ENCODE assay signal across 8 mouse cellular contexts in the genomic region with DNA sequence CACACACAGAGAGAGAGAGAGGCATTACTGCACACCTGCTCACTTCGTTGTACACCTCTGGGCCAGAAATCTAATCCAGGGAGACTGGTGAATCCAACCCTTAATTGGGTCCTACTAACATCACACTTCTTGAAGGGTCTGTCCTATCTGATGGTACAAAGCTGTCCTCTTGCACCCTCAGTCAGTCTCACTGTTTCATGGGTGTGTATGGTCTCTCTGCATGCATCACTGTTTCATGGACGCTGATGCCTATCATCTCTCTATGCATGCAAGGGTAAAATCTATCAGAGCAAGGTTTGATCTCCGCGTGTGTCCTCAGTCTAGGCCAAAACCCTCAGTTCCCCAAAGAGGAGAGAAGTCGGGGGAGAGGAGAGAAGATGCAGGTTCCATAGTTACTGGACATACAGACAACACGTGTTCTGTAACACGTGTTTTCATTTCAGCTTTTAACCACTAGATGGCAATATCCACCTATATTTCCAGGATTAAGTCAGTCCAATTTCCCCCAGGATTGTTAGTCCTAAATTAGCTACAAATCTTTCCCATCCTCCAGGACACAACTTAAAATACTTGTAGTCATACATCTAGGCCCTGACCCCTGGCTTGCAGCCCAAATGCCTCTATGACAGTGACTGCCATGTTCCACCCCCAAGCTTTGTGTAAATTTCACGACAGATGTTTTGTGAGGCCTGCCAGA. TPM values are rescaled to one million over a fixed set of nuclear protein-coding genes. Genes with fewer than 3 reads are reported as not detected.
DNase-seq lines count a peak whose midpoint lies in the region; ATAC-seq and TF ChIP-seq lines count a peak whose summit lies in the region.

No protein-coding gene starts in this region.

- H3K9ac ChIP-seq in midbrain, embryonic 11.5 days (ENCODE audit: low read length), result no peak overlapping the region
- no peak overlapping the region for H3K9ac ChIP-seq in stomach, embryonic 16.5 days (ENCODE audit: low read length)

- H3K4me1 ChIP-seq in lung, adult 2 months (ENCODE audit: control insufficient read depth, insufficient read depth, low read length), result no peaks in the 10 kb centered on the region
- no peaks in the 10 kb centered on the region for H3K4me1 ChIP-seq in midbrain, embryonic 11.5 days (ENCODE audit: control insufficient read depth, insufficient read depth, low read length)
- H3K4me1 ChIP-seq in stomach, embryonic 16.5 days (ENCODE audit: control insufficient read depth, insufficient read depth, low read length), result no peaks in the 10 kb centered on the region

- TF ChIP-seq POLR2A in lung, adult 2 months (IDR thresholded peaks at IDR 0.05; ENCODE audit: borderline replicate concordance, extremely low read depth, low read depth, low read length), result no peak

- no peaks in the 10 kb centered on the region for H3K27me3 ChIP-seq in midbrain, embryonic 11.5 days (ENCODE audit: control insufficient read depth, insufficient read depth, low read length)
- H3K27me3 ChIP-seq in stomach, embryonic 16.5 days (ENCODE audit: control insufficient read depth, insufficient read depth, low read length), result no peaks in the 10 kb centered on the region

- no peaks in the 10 kb centered on the region for H3K9me3 ChIP-seq in midbrain, embryonic 11.5 days (ENCODE audit: control insufficient read depth, low read length)
- H3K9me3 ChIP-seq in stomach, embryonic 16.5 days (replicated peaks; ENCODE audit: control insufficient read depth, low read length), result no peaks in the 10 kb centered on the region

- DNase-seq in lung, adult 2 months, result peak; percentile 11
- no peak for DNase-seq in lung, adult 18-20 months
- DNase-seq in cerebellum, adult 18-20 months, result peak; percentile 4 to 7
- peak; percentile 36 to 40 for DNase-seq in heart, adult 9 months (ENCODE audit: low spot score in 2 of 2)
- DNase-seq in kidney, postnatal 4 days, result peak; percentile 73 to 81
- peak; percentile 94 for DNase-seq in midbrain, embryonic 11.5 days (ENCODE audit: low spot score, missing footprints)
- DNase-seq in spleen, postnatal 4 days (ENCODE audit: low spot score in 2 of 2), result no peak

- no peaks in the 10 kb centered on the region for H3K36me3 ChIP-seq in midbrain, embryonic 11.5 days (ENCODE audit: control insufficient read depth, insufficient read depth, low read length)
- no peaks in the 10 kb centered on the region for H3K36me3 ChIP-seq in stomach, embryonic 16.5 days (ENCODE audit: control insufficient read depth, insufficient read depth, low read length)

- no peak overlapping the region for H3K4me3 ChIP-seq in lung, adult 2 months (replicated peaks; ENCODE audit: extremely low read depth, low read depth, low read length)
- no peak overlapping the region for H3K4me3 ChIP-seq in midbrain, embryonic 11.5 days (ENCODE audit: low read depth, low read length)
- H3K4me3 ChIP-seq in stomach, embryonic 16.5 days (replicated peaks; ENCODE audit: low read length), result no peak overlapping the region

- TF ChIP-seq CTCF in lung, adult 2 months (IDR thresholded peaks at IDR 0.05; ENCODE audit: insufficient read depth, low read length), result peak; percentile 13; the same call in 1 of the 2 replicates

- no peak overlapping the region for H3K4me2 ChIP-seq in midbrain, embryonic 11.5 days
- no peak overlapping the region for H3K4me2 ChIP-seq in stomach, embryonic 16.5 days (ENCODE audit: low read depth, low read length)

- no peak overlapping the region for H3K27ac ChIP-seq in midbrain, embryonic 11.5 days (ENCODE audit: low read depth, low read length)
- no peak overlapping the region for H3K27ac ChIP-seq in stomach, embryonic 16.5 days (ENCODE audit: low read length)

- 27% methylated on average over 8 of the region's 8 CpGs for WGBS in lung, adult 2 months
- 34% methylated on average over 8 of the region's 8 CpGs for WGBS in midbrain, embryonic 11.5 days
- 26% methylated on average over 8 of the region's 8 CpGs for WGBS in stomach, embryonic 16.5 days

- ATAC-seq in midbrain, embryonic 11.5 days (ENCODE audit: low FRiP score), result 0 out of 2 replicates have a peak, but pooled peaks have one; percentile 4
- peak; percentile 56; the same call in 1 of the 2 replicates for ATAC-seq in stomach, embryonic 16.5 days (ENCODE audit: insufficient read depth, low FRiP score)

RNA-seq across cellular contexts. Expression of a gene that starts 22.2 kb away (rescaled TPM):
- 3.6 and 8.0 TPM in 2 replicates for polyA plus RNA-seq in lung, adult 2 months (2012; rRNA removed)
- 1.5 and 2.8 TPM in 2 replicates for polyA plus RNA-seq in midbrain, embryonic 11.5 days (2014; fragmentation: Nextera tagmentation; extraction: Ambion mirVana)
- polyA plus RNA-seq in stomach, embryonic 16.5 days (2015; fragmentation: Nextera tagmentation; extraction: Ambion mirVana), result 11.4 and 15.9 TPM in 2 replicates

RNA-seq across cellular contexts. Expression of a gene that starts 25.9 kb away (rescaled TPM):
- 70.3 and 198 TPM in 2 replicates for polyA plus RNA-seq in lung, adult 2 months (2012; rRNA removed)
- polyA plus RNA-seq in midbrain, embryonic 11.5 days (2014; fragmentation: Nextera tagmentation; extraction: Ambion mirVana), result not detected in 2 replicates
- 1.00 and 1.0 TPM in 2 replicates for polyA plus RNA-seq in stomach, embryonic 16.5 days (2015; fragmentation: Nextera tagmentation; extraction: Ambion mirVana)

RNA-seq across cellular contexts. Expression of a gene that starts 34.3 kb away (rescaled TPM):
- 0.06 TPM in 1 of 2 replicates, not detected in the other for polyA plus RNA-seq in lung, adult 2 months (2012; rRNA removed)
- not detected in 2 replicates for polyA plus RNA-seq in midbrain, embryonic 11.5 days (2014; fragmentation: Nextera tagmentation; extraction: Ambion mirVana)
- not detected in 2 replicates for polyA plus RNA-seq in stomach, embryonic 16.5 days (2015; fragmentation: Nextera tagmentation; extraction: Ambion mirVana)

RNA-seq across cellular contexts. Expression of a gene that starts 36.7 kb away (rescaled TPM):
- polyA plus RNA-seq in lung, adult 2 months (2012; rRNA removed), result 64.7 and 98.8 TPM in 2 replicates
- 1.9 and 2.1 TPM in 2 replicates for polyA plus RNA-seq in midbrain, embryonic 11.5 days (2014; fragmentation: Nextera tagmentation; extraction: Ambion mirVana)
- 9.8 and 15.6 TPM in 2 replicates for polyA plus RNA-seq in stomach, embryonic 16.5 days (2015; fragmentation: Nextera tagmentation; extraction: Ambion mirVana)

Comparison
In these comparisons a context has a peak if more than half of its experiments do, and no peak if none do; other contexts are left out.
1. DNase-seq: peak in lung, adult 2 months (single experiment), cerebellum, adult 18-20 months (2 of 2), heart, adult 9 months (2 of 2), kidney, postnatal 4 days (2 of 2) and midbrain, embryonic 11.5 days (single experiment); none in lung, adult 18-20 months (0 of 2) and spleen, postnatal 4 days (0 of 2).
2. RNA of a gene that starts 25.9 kb away (polyA plus RNA-seq): 70.3 to 198 TPM in lung, adult 2 months; 1.00 to 1.0 TPM in stomach, embryonic 16.5 days and not detected in midbrain, embryonic 11.5 days; every median in the first group is over 10 times any median in the second.